Mouse (Mus musculus): ENCODE results near the gene Xrcc5. TPM values are rescaled to one million over a fixed set of nuclear protein-coding genes. Genes with fewer than 3 reads are reported as not detected.

Xrcc5 gene
- total and polyA plus RNA-seq, 3 experiments = 32.7 to 47.2 TPM; not detected in 1

DNA sequence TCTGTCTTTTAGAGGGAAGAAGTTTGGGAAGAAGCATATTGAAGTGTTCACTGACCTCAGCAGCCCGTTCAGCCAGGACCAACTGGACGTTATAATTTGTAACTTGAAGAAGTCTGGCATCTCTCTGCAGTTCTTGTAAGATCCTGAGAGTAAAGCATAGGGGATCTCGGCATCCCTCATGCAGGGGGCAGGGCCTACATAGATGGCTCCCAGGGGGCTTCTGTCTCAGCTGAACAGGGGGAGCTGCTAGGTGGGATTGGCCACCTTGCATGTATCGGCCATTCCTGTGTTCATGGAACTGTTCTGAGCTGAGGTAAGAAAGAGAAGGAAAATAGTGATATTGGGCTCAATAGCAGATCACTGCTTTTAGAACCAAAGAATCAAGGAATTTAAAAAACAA lies 8.2 kb downstream of the Xrcc5 start:
- no peak for TF ChIP-seq ZKSCAN1 (IDR thresholded peaks at IDR 0.05; ENCODE audit: low read depth, low read length)
- TF ChIP-seq GABPA (IDR thresholded peaks at IDR 0.05; ENCODE audit: low read depth, low read length) = no peak
- no peak for TF ChIP-seq RCOR1 (IDR thresholded peaks at IDR 0.05; ENCODE audit: low read depth, low read length)
- no peak for DNase-seq (ENCODE audit: low read depth, low spot score)
- Histone ChIP-seq H3K9me3 (replicated peaks; ENCODE audit: insufficient read depth, low read length) (no peaks in the 10 kb centered on the region), H3K36me3 (ENCODE audit: control insufficient read depth in 1 of 2, insufficient read depth in 2 of 2, low read length in 2 of 2) (peaks cover 2 to 12% of the 10 kb centered on the region in 2 experiments; a peak in 3 of 4 replicates), H3K4me3 (ENCODE audit: control insufficient read depth in 1 of 2, insufficient read depth in 1 of 2, low read depth in 2 of 2, low read length in 2 of 2) (no peak overlapping the region), H3K27me3 (ENCODE audit: control insufficient read depth in 1 of 2, insufficient read depth in 2 of 2, low read length in 2 of 2) (no peaks in the 10 kb centered on the region), H3K9ac (ENCODE audit: control insufficient read depth, low read depth, low read length, poor library complexity, severe bottlenecking) (no peak overlapping the region), H3K79me2 (ENCODE audit: control insufficient read depth, insufficient read depth, low read length, poor library complexity) (no peaks in the 10 kb centered on the region), H3K4me1 (ENCODE audit: control insufficient read depth in 1 of 2, insufficient read depth in 2 of 2, low read length in 2 of 2) (peaks cover 0 to 5% of the 10 kb centered on the region in 2 experiments; a peak in 2 of 4 replicates), H3K27ac (ENCODE audit: control insufficient read depth, low read depth, low read length) (no peak overlapping the region)

DNA sequence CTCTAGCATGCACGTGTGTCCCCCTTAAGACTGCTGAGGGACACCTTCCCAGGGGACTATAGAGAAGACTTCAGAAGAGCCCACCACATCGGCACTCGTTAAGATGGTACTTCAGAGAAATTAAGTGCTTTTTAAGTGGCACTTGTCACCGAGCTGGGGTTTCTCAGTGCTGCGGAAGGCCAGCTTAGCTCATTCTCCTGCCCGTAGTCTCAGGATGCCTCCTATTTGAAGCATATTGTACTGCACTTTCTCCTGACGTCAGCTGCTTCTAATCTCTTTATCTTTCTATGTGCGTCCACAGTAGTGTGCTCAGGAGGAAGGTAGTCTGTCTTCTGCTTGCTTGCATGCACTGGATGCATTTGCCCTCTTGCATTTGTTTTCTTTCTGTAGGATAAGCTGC lies 9.2 kb downstream of the Xrcc5 start:
- H3K27ac ChIP-seq (ENCODE audit: control insufficient read depth, low read depth, low read length) = no peak overlapping the region
- peaks cover 2 to 14% of the 10 kb centered on the region in 2 experiments; a peak in 3 of 4 replicates for H3K36me3 ChIP-seq (ENCODE audit: control insufficient read depth in 1 of 2, insufficient read depth in 2 of 2, low read length in 2 of 2)
- no peaks in the 10 kb centered on the region for H3K27me3 ChIP-seq (ENCODE audit: control insufficient read depth in 1 of 2, insufficient read depth in 2 of 2, low read length in 2 of 2)
- DNase-seq (ENCODE audit: low read depth, low spot score) = no peak
- TF ChIP-seq KAT2A (conservative IDR thresholded peaks at IDR 0.05; ENCODE audit: low read depth, low read length) (no peak), JUND (IDR thresholded peaks at IDR 0.05; ENCODE audit: low read depth, low read length) (no peak), USF1 (IDR thresholded peaks at IDR 0.05; ENCODE audit: low read depth, low read length) (no peak), TAL1 (IDR thresholded peaks at IDR 0.05; ENCODE audit: low read length) (no peak), MYB (IDR thresholded peaks at IDR 0.05; ENCODE audit: low read depth, low read length) (no peak), MAX (IDR thresholded peaks at IDR 0.05; ENCODE audit: low read length) (no peak), RCOR1 (IDR thresholded peaks at IDR 0.05; ENCODE audit: low read depth, low read length) (no peak), GABPA (IDR thresholded peaks at IDR 0.05; ENCODE audit: low read depth, low read length) (no peak), ZKSCAN1 (IDR thresholded peaks at IDR 0.05; ENCODE audit: low read depth, low read length) (no peak), USF2 (IDR thresholded peaks at IDR 0.05; ENCODE audit: borderline replicate concordance in 1 of 2, insufficient read depth in 1 of 2, low read depth in 1 of 2, low read length in 2 of 2) (no peak), TCF12 (IDR thresholded peaks at IDR 0.05; ENCODE audit: low read depth, low read length) (no peak), CHD1 (IDR thresholded peaks at IDR 0.05; ENCODE audit: low read depth, low read length) (no peak), BHLHE40 (IDR thresholded peaks at IDR 0.05; ENCODE audit: borderline replicate concordance, low read depth, low read length) (no peak), CTCF (IDR thresholded peaks at IDR 0.05 in 2 of 3, conservative IDR thresholded peaks at IDR 0.05 in 1 of 3; ENCODE audit: control insufficient read depth in 1 of 3, insufficient read depth in 1 of 3, low read depth in 2 of 3, low read length in 3 of 3, poor library complexity in 1 of 3, severe bottlenecking in 1 of 3) (no peak)
- H3K9me3 ChIP-seq (replicated peaks; ENCODE audit: insufficient read depth, low read length) = no peaks in the 10 kb centered on the region
- H3K9ac ChIP-seq (ENCODE audit: control insufficient read depth, low read depth, low read length, poor library complexity, severe bottlenecking) = no peak overlapping the region
- peaks cover 0 to 5% of the 10 kb centered on the region in 2 experiments; a peak in 2 of 4 replicates for H3K4me1 ChIP-seq (ENCODE audit: control insufficient read depth in 1 of 2, insufficient read depth in 2 of 2, low read length in 2 of 2)
- no peak overlapping the region for H3K4me3 ChIP-seq (ENCODE audit: control insufficient read depth in 1 of 2, insufficient read depth in 1 of 2, low read depth in 2 of 2, low read length in 2 of 2)
- H3K79me2 ChIP-seq (ENCODE audit: control insufficient read depth, insufficient read depth, low read length, poor library complexity) = no peaks in the 10 kb centered on the region

DNA sequence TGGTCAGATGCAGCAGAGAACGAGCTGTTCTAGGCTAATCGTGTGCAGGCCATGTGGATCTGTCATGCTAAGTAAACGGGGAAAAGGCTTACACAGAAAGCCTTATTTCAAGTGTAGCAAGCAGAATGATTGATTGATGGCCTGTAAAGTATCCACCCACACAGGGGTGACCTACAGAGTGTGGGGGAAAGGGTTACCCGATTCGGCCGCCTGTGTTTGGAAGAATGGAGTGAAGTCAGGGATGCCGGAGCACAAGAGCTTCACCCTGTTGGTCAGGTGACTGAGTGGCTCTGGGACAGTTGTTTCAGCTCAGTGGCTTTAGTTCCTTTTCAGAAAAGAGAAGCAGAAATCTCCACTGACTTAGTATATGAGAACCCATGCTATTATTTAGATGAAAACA lies 9.7 kb downstream of the Xrcc5 start:
- H3K27ac ChIP-seq (ENCODE audit: control insufficient read depth, low read depth, low read length) = no peak overlapping the region
- H3K79me2 ChIP-seq (ENCODE audit: control insufficient read depth, insufficient read depth, low read length, poor library complexity) = no peaks in the 10 kb centered on the region
- H3K4me1 ChIP-seq (ENCODE audit: control insufficient read depth in 1 of 2, insufficient read depth in 2 of 2, low read length in 2 of 2) = peaks cover 0 to 5% of the 10 kb centered on the region in 2 experiments; a peak in 2 of 4 replicates
- no peaks in the 10 kb centered on the region for H3K27me3 ChIP-seq (ENCODE audit: control insufficient read depth in 1 of 2, insufficient read depth in 2 of 2, low read length in 2 of 2)
- peaks cover 2 to 14% of the 10 kb centered on the region in 2 experiments; a peak in 3 of 4 replicates for H3K36me3 ChIP-seq (ENCODE audit: control insufficient read depth in 1 of 2, insufficient read depth in 2 of 2, low read length in 2 of 2)
- H3K9ac ChIP-seq (ENCODE audit: control insufficient read depth, low read depth, low read length, poor library complexity, severe bottlenecking) = no peak overlapping the region
- no peaks in the 10 kb centered on the region for H3K9me3 ChIP-seq (replicated peaks; ENCODE audit: insufficient read depth, low read length)
- DNase-seq (ENCODE audit: low read depth, low spot score) = no peak
- no peak overlapping the region for H3K4me3 ChIP-seq (ENCODE audit: control insufficient read depth in 1 of 2, insufficient read depth in 1 of 2, low read depth in 2 of 2, low read length in 2 of 2)
- TF ChIP-seq USF2 (IDR thresholded peaks at IDR 0.05; ENCODE audit: borderline replicate concordance in 1 of 2, insufficient read depth in 1 of 2, low read depth in 1 of 2, low read length in 2 of 2) (no peak), NRF1 (IDR thresholded peaks at IDR 0.05; ENCODE audit: insufficient read depth, low read depth, low read length, poor library complexity, severe bottlenecking) (no peak), POLR2AphosphoS2 (IDR thresholded peaks at IDR 0.05; ENCODE audit: low read length) (no peak), MXI1 (IDR thresholded peaks at IDR 0.05; ENCODE audit: low read depth, low read length) (no peak), CTCF (IDR thresholded peaks at IDR 0.05 in 2 of 3, conservative IDR thresholded peaks at IDR 0.05 in 1 of 3; ENCODE audit: control insufficient read depth in 1 of 3, insufficient read depth in 1 of 3, low read depth in 2 of 3, low read length in 3 of 3, poor library complexity in 1 of 3, severe bottlenecking in 1 of 3) (no peak), ELF1 (IDR thresholded peaks at IDR 0.05; ENCODE audit: low read depth, low read length) (no peak), RAD21 (IDR thresholded peaks at IDR 0.05; ENCODE audit: low read depth, low read length) (no peak), MAFK (IDR thresholded peaks at IDR 0.05; ENCODE audit: borderline replicate concordance, low read depth, low read length) (no peak), UBTF (IDR thresholded peaks at IDR 0.05; ENCODE audit: borderline replicate concordance, insufficient read depth, low read depth, low read length) (no peak), MAZ (IDR thresholded peaks at IDR 0.05; ENCODE audit: low read depth, low read length) (no peak), GATA1 (IDR thresholded peaks at IDR 0.05; ENCODE audit: low read depth, low read length) (no peak), SIN3A (IDR thresholded peaks at IDR 0.05; ENCODE audit: low read length) (no peak), E2F4 (IDR thresholded peaks at IDR 0.05; ENCODE audit: borderline replicate concordance, low read depth, low read length) (no peak)

Measured in MEL (cell line).